Mouse (Mus musculus) forebrain, embryonic 10.5 days (tissue): Measurements from ENCODE around the gene Fam8a1. TPM values are rescaled to one million over a fixed set of nuclear protein-coding genes. Genes with fewer than 3 reads are reported as not detected.
A peak's percentile ranks its signal among the peaks of the same experiment; 100 is the strongest.

Experiments used
- DNase-seq: peaks from one replicate; pipeline ENCODE4 v3.0.0-alpha.2; 2017; ENCODE audit warnings: low spot score; ENCODE audit errors: extremely low spot score
- H3K27ac ChIP-seq: fragments of 300-500 bp; sonication (generic); 2 replicates; pipeline ENCODE4 v1.5.1; 2016; ENCODE audit warnings: mild to moderate bottlenecking
- H3K27me3 ChIP-seq: fragments of 300-500 bp; sonication (generic); 2 replicates; pipeline ENCODE4 v1.6.1; 2016; ENCODE audit warnings: mild to moderate bottlenecking; ENCODE audit not compliant: poor library complexity, severe bottlenecking
- H3K36me3 ChIP-seq: fragments of 300-500 bp; sonication (generic); replicated peaks from 2 replicates; pipeline ENCODE4 v1.6.1; 2016; ENCODE audit warnings: mild to moderate bottlenecking, moderate library complexity
- H3K4me1 ChIP-seq: fragments of 300-500 bp; sonication (generic); 2 replicates; pipeline ENCODE4 v1.6.1; 2016
- H3K4me3 ChIP-seq: fragments of 300-500 bp; sonication (generic); 2 replicates; pipeline ENCODE4 v1.5.1; 2016; ENCODE audit warnings: mild to moderate bottlenecking, moderate library complexity
- H3K9me3 ChIP-seq: fragments of 300-500 bp; sonication (generic); 2 replicates; pipeline ENCODE4 v1.6.1; 2016; ENCODE audit warnings: mild to moderate bottlenecking, moderate library complexity
- WGBS: fragments of 180-500 bp; shearing (Covaris S2); methylation state at CpG from one replicate; pipeline ENCODE4 v1.1.7; 2016; 5-methylcytosine and 5-hydroxymethylcytosine counted together
- polyA plus RNA-seq: library from polyadenylated mRNA; unstranded; fragments of >200 nt; fragmentation: Nextera tagmentation; extraction: Ambion mirVana; gene quantifications from 2 replicates; pipeline ENCODE4 v1.2.1, GENCODE M21; 2016

The Fam8a1 gene
- polyA plus RNA-seq, 1 experiment from 2014 or later, result 6.7 TPM

DNA sequence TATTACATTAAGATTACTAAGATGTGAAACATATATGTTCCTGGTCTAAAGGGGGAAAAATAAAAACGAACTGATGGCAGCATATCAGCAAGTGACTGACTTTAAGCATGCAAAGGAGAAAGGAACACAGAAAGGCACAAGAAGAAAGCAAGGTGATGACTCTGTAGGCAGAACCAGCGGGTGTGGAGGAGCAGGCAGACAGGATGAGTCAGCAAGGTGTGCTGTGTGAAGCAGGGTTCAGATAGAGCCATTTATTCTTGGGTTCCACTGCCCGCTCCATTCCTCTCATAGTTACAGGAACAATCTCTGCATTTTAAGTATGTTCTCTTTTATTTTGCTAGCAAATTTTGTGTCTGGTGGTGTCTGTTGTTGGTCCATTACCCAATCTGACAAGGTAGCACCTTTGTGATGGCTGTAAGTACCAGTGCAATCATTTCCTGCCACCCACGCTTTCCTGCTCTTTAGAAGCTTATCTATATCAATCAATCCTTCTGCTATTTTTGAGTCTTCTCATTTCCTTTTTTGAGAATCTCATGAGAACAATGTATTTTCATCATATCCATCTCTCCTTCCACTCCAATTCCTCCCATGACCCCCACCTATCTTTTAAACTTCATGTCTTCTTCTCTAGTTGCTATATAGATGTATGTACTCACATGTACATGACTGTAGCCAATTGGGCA is 21.4 kb downstream of the Fam8a1 start:
- Histone ChIP-seq H3K27me3 (no peaks in the 10 kb centered on the region), H3K27ac (no peak overlapping the region), H3K4me3 (no peak overlapping the region), H3K9me3 (no peaks in the 10 kb centered on the region), H3K36me3 (peaks cover 100% of the 10 kb centered on the region), H3K4me1 (peaks cover 4% of the 10 kb centered on the region; the same call in 1 of the 2 replicates)
- 92% methylated on average over 4 of the region's 4 CpGs for WGBS
- DNase-seq, result no peak

DNA sequence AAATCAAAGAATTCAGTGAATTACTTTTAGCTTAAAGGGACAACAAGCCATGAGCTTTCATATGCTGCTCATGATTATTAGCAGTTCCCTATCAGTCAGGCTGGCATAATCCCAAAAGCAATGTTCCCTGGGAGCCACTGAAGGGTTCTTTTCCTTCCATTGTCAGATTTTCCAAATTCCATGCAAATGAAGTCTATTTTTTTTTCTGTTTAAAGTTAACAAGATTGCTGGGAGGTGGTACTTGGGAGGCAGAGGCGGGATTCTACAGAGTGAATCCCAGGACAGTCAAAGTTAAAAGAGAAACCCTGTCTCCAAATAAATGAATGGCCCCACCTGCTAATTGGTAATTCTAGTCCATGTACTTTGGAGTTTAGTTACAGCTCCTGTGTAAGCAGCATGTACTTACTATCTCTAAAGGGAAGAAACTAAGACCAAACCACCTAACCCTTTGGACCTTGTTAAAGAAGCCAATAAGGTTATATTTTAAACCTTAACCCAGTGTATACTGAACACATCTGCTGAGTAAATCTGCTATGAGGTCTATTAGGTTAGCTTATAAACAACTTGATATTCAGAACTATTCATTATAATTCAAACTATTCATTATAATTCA is 26.1 kb downstream of the Fam8a1 start:
- no peak for DNase-seq
- H3K9me3 ChIP-seq, result no peaks in the 10 kb centered on the region
- no peak overlapping the region for H3K27ac ChIP-seq
- no peaks in the 10 kb centered on the region for H3K27me3 ChIP-seq
- 94% methylated on average over 1 of the region's 1 CpGs for WGBS
- H3K4me1 ChIP-seq, result peaks cover 4% of the 10 kb centered on the region; the same call in 1 of the 2 replicates
- H3K4me3 ChIP-seq, result no peak overlapping the region
- peaks cover 97% of the 10 kb centered on the region for H3K36me3 ChIP-seq

GRCm38 (mm10) chr13:46695932-46696331 is 26.6 kb downstream of the Fam8a1 start:
- Histone ChIP-seq H3K9me3 (no peaks in the 10 kb centered on the region), H3K4me3 (no peak overlapping the region), H3K36me3 (peaks cover 97% of the 10 kb centered on the region), H3K27ac (no peak overlapping the region), H3K27me3 (no peaks in the 10 kb centered on the region), H3K4me1 (peaks cover 4% of the 10 kb centered on the region; the same call in 1 of the 2 replicates)
- 91% methylated on average over 1 of the region's 1 CpGs for WGBS
- DNase-seq, result no peak

DNA sequence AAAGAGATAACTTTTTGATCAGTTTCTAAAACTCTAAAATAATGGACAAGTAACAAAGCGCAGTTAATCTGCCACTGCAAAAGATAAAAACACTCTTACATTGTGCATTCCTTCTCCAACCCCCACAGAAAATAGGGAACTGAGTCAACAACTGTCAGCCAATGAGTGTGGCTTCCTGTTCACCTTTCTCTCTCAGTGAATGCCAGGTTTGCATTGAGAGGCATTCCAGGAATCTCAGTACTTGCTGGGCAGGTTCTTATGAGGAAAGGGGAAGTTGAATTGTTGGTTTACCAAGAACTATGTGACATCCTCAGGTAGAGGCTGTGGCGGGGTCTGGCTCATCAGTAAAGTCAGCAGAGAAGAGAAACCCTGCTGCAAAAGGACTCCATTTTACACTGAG is 27.5 kb downstream of the Fam8a1 start:
- Histone ChIP-seq H3K4me3 (no peak overlapping the region), H3K27ac (no peak overlapping the region), H3K27me3 (no peaks in the 10 kb centered on the region), H3K9me3 (no peaks in the 10 kb centered on the region), H3K36me3 (peaks cover 97% of the 10 kb centered on the region), H3K4me1 (peaks cover 4% of the 10 kb centered on the region; the same call in 1 of the 2 replicates)
- no peak for DNase-seq
- 81% methylated on average over 2 of the region's 2 CpGs for WGBS

- DNase-seq, result no peak
- 89% methylated on average over 1 of the region's 1 CpGs for WGBS
- Histone ChIP-seq H3K4me1 (peaks cover 4% of the 10 kb centered on the region; the same call in 1 of the 2 replicates), H3K9me3 (no peaks in the 10 kb centered on the region), H3K4me3 (no peak overlapping the region), H3K27ac (no peak overlapping the region), H3K36me3 (peaks cover 95% of the 10 kb centered on the region), H3K27me3 (no peaks in the 10 kb centered on the region)
These were observed 30.1 kb downstream of the Fam8a1 start for GRCm38 (mm10) chr13:46699372-46699771.

DNA sequence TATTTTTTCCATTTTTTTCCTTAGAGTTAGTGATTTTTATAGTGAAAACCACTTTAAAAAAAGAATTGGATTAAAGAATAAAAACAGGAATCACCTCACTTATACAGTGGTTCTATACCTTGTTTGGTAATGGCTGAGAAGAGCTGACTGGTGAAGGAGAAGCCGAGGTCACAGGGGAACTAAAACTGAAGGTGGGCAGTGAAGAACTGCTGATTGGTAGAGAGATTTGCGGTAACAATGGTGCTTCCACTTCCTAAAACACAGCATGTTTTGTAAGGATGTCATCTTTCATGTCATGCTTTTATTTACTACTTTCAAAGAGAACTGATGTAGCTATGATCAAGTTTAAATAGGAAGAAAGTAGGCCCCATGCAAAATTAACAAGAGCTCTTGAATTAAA is 32.2 kb downstream of the Fam8a1 start:
- Histone ChIP-seq H3K4me3 (no peak overlapping the region), H3K27ac (no peak overlapping the region), H3K4me1 (no peaks in the 10 kb centered on the region), H3K36me3 (peaks cover 93% of the 10 kb centered on the region), H3K9me3 (no peaks in the 10 kb centered on the region), H3K27me3 (no peaks in the 10 kb centered on the region)
- DNase-seq, result no peak
- 93% methylated on average over 2 of the region's 2 CpGs for WGBS

GRCm38 (mm10) chr13:46703138-46703537 is 33.8 kb downstream of the Fam8a1 start:
- peaks cover 92% of the 10 kb centered on the region for H3K36me3 ChIP-seq
- H3K4me1 ChIP-seq, result no peaks in the 10 kb centered on the region
- no peak overlapping the region for H3K27ac ChIP-seq
- no peak overlapping the region for H3K4me3 ChIP-seq
- WGBS, result 88% methylated on average over 5 of the region's 5 CpGs
- DNase-seq, result no peak
- no peaks in the 10 kb centered on the region for H3K9me3 ChIP-seq
- no peaks in the 10 kb centered on the region for H3K27me3 ChIP-seq

DNA sequence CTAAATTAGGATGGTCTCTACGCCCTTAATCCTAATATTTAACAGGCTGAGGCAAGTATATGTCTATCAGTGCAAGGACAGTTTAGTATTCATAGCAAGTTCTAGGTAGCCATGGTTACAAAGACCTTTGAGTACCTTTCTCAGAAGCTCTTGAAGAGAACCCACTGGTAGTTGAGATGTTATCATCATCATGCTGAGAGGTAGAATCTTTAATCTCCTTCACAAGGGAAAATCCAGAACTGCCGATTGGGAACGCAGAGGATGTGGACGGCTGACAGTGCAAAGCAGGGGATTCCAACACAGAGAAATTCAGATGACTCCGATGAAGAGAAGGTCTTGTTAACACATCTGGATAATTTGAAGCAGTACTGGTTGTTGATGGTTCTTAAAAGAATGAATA is 44.2 kb downstream of the Fam8a1 start:
- H3K36me3 ChIP-seq, result peaks cover 86% of the 10 kb centered on the region
- H3K27ac ChIP-seq, result no peak overlapping the region

DNA sequence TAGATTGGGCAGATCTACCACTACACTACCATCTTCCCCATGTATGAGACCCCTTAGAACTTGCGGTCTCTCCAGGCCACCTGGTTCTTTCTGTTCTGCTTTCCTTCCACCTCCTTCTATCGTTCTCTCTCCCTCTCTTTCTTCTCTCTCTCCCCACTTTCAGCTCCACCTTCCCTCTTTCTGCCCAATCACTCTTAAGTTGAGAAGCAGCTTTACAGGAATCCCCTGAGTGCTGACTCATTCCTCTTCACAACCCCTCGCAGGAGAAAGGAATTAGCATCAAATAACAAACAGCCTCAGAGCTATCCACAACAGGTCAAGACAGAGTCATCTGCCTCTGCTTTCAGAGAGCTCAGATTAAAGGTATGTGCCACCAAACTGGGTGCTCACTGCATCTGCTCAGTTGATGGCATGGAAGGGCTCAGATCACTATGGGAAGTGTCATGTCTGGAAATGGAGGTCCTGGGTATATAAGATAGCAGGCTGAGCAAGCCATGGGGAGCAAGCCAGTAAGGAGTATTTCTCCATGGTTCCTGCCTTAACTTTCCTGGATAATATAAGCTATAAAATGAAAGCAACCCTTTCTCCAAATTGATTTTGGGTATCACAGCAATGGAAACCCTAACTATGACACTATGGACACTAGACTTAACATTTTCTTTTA is 46.8 kb downstream of the Fam8a1 start:
- DNase-seq, result no peak
- peaks cover 68% of the 10 kb centered on the region for H3K36me3 ChIP-seq
- 81% methylated on average over 3 of the region's 3 CpGs for WGBS
- H3K9me3 ChIP-seq, result no peaks in the 10 kb centered on the region
- H3K4me1 ChIP-seq, result 0 out of 2 replicates have a peak, but pooled peaks cover 3% of the 10 kb centered on the region
- no peaks in the 10 kb centered on the region for H3K27me3 ChIP-seq
- no peak overlapping the region for H3K27ac ChIP-seq
- H3K4me3 ChIP-seq, result no peak overlapping the region

More for the DNA sequence above, 44.2 kb downstream of the Fam8a1 start:
- H3K27me3 ChIP-seq, result no peaks in the 10 kb centered on the region
- no peak for DNase-seq
- WGBS, result 95% methylated on average over 5 of the region's 5 CpGs
- H3K4me3 ChIP-seq, result no peak overlapping the region
- H3K4me1 ChIP-seq, result no peaks in the 10 kb centered on the region
- no peaks in the 10 kb centered on the region for H3K9me3 ChIP-seq

- Histone ChIP-seq H3K4me3 (no peak overlapping the region), H3K4me1 (0 out of 2 replicates have a peak, but pooled peaks cover 3% of the 10 kb centered on the region), H3K27me3 (no peaks in the 10 kb centered on the region), H3K36me3 (peaks cover 40% of the 10 kb centered on the region), H3K27ac (no peak overlapping the region), H3K9me3 (no peaks in the 10 kb centered on the region)
- no peak for DNase-seq
- WGBS, result 91% methylated on average over 5 of the region's 5 CpGs
These were observed 49.6 kb downstream of the Fam8a1 start for GRCm38 (mm10) chr13:46718893-46719400.

DNA sequence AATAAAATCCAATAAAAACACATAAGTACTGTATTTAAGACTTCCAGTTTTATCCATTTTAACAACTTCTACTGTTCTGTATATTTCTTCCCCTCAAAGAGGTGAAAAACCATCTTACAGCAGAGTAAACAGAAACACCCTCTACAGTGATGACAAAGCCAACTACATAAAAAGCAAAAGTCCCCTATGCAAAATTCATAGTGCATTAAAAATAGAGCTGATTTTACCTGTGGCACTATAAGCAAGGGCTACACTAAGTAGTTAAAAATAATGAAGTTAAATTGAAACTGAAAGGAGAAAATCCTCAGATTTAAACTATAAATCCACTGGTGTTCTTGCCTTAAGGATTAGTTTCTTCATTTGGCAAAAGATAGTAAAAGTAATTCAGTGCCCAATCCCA is 51.7 kb downstream of the Fam8a1 start:
- no peak overlapping the region for H3K27ac ChIP-seq
- no peak for DNase-seq
- no peaks in the 10 kb centered on the region for H3K9me3 ChIP-seq
- peaks cover 21% of the 10 kb centered on the region for H3K4me1 ChIP-seq
- peaks cover 21% of the 10 kb centered on the region for H3K36me3 ChIP-seq
- no peaks in the 10 kb centered on the region for H3K27me3 ChIP-seq
- no peak overlapping the region for H3K4me3 ChIP-seq

GRCm38 (mm10) chr13:46724371-46724770 is 55.0 kb downstream of the Fam8a1 start:
- no peak for DNase-seq
- no peaks in the 10 kb centered on the region for H3K9me3 ChIP-seq
- H3K4me3 ChIP-seq, result peak overlapping the region; percentile 99; the same call in 1 of the 2 replicates
- no peak overlapping the region for H3K27ac ChIP-seq
- no peaks in the 10 kb centered on the region for H3K27me3 ChIP-seq
- H3K4me1 ChIP-seq, result peaks cover 26% of the 10 kb centered on the region
- H3K36me3 ChIP-seq, result peaks cover 7% of the 10 kb centered on the region

DNA sequence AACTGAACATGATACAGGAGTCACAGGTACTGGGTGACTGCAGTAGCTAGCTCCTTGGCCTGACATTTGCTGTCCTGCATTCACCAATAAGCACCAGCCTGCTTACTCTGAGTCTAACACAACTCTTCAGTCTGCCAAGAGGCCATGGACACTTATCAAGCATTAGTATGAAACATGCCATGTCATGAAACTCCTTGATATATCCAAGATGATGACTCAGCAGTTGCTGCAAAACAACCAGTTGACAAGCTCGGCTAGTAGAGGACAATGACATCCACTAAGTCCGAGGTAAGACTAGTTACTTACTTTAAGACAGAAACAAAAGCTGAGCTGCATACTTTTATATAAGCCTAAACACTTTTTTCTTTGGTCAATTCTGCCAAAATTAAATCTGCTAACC is 55.9 kb downstream of the Fam8a1 start:
- Histone ChIP-seq H3K36me3 (no peaks in the 10 kb centered on the region), H3K27me3 (no peaks in the 10 kb centered on the region), H3K27ac (no peak overlapping the region), H3K4me1 (peaks cover 26% of the 10 kb centered on the region), H3K4me3 (peak overlapping the region; percentile 99), H3K9me3 (no peaks in the 10 kb centered on the region)
- no peak for DNase-seq
- 40% methylated on average over 2 of the region's 2 CpGs for WGBS
